Mouse (Mus musculus) stomach, postnatal 0 days (tissue): Measurements from ENCODE around the gene Chchd5. TPM values are rescaled to one million over a fixed set of nuclear protein-coding genes. Genes with fewer than 3 reads are reported as not detected.

Experiments
- ATAC-seq: fragments of 200-750 bp; cut with Nextera tagmentation; 2 replicates; pipeline ENCODE4 v1.8.0; 2017; ENCODE audit not compliant: low FRiP score, low TSS enrichment
- DNase-seq: peaks from one replicate; pipeline ENCODE4 v3.0.0-alpha.2; 2016; ENCODE audit warnings: low spot score
- H3K27ac ChIP-seq: fragments of 300-500 bp; sonication (generic); replicated peaks from 2 replicates; pipeline ENCODE4 v1.5.1; 2014; ENCODE audit warnings: mild to moderate bottlenecking, control low read depth
- H3K27me3 ChIP-seq: fragments of 300-500 bp; sonication (generic); 2 replicates; pipeline ENCODE4 v1.6.1; 2014; ENCODE audit warnings: low read length; ENCODE audit not compliant: control insufficient read depth, insufficient read depth
- H3K36me3 ChIP-seq: fragments of 300-500 bp; sonication (generic); 2 replicates; pipeline ENCODE4 v1.6.1; 2014; ENCODE audit warnings: low read length, mixed read lengths; ENCODE audit not compliant: control insufficient read depth, insufficient read depth
- H3K4me1 ChIP-seq: fragments of 300-500 bp; sonication (generic); replicated peaks from 2 replicates; pipeline ENCODE4 v1.6.1; 2014; ENCODE audit warnings: antibody characterized with exemption; ENCODE audit not compliant: control insufficient read depth, insufficient read depth
- H3K4me2 ChIP-seq: fragments of 300-500 bp; sonication (generic); replicated peaks from 2 replicates; pipeline ENCODE4 v1.6.1; 2014; ENCODE audit warnings: low read depth, mild to moderate bottlenecking, control low read depth, moderate library complexity
- H3K4me3 ChIP-seq: fragments of 300-500 bp; sonication (generic); 2 replicates; pipeline ENCODE4 v1.5.1; 2014; ENCODE audit warnings: low read depth, low read length, control low read depth
- H3K9ac ChIP-seq: fragments of 300-500 bp; sonication (generic); 2 replicates; pipeline ENCODE4 v1.6.1; 2014; ENCODE audit warnings: mild to moderate bottlenecking, low read length, control low read depth, mixed read lengths
- H3K9me3 ChIP-seq: fragments of 300-500 bp; sonication (generic); 2 replicates; pipeline ENCODE4 v1.6.1; 2016; ENCODE audit warnings: low read length; ENCODE audit not compliant: control insufficient read depth
- CTCF ChIP-seq: IDR thresholded peaks from 2 replicates; pipeline ENCODE4 v1.5.1; 2016; ENCODE audit warnings: antibody characterized with exemption, low read depth, mild to moderate bottlenecking, moderate library complexity
- EP300 ChIP-seq: optimal IDR thresholded peaks from 2 replicates; pipeline ENCODE3; 2016; ENCODE audit warnings: antibody characterized with exemption
- WGBS: fragments of 180-500 bp; shearing (Covaris S2); extraction: QIAGEN DNeasy Blood & Tissue Kit; methylation state at CpG from one replicate; pipeline ENCODE4 v1.1.7; 2014; 5-methylcytosine and 5-hydroxymethylcytosine counted together
- polyA plus RNA-seq: library from polyadenylated mRNA; unstranded; fragments of >200 nt; fragmentation: Nextera tagmentation; extraction: Ambion mirVana; gene quantifications from 2 replicates; pipeline ENCODE4 v1.2.1, GENCODE M21; 2015

Chchd5 gene
- polyA plus RNA-seq, 1 experiment from 2014 or later, result 15.8 TPM

- no peak for TF ChIP-seq CTCF
- TF ChIP-seq EP300, result no peak
- no peak for ATAC-seq
- Histone ChIP-seq H3K4me3 (no peak overlapping the region), H3K9me3 (no peaks in the 10 kb centered on the region), H3K4me2 (no peak overlapping the region), H3K9ac (no peak overlapping the region), H3K27me3 (no peaks in the 10 kb centered on the region), H3K4me1 (no peaks in the 10 kb centered on the region), H3K27ac (no peak overlapping the region), H3K36me3 (no peaks in the 10 kb centered on the region)
- 80% methylated on average over 3 of the region's 3 CpGs for WGBS
- no peak for DNase-seq
Measured at GRCm38 (mm10) chr2:129177661-129178060, 48.2 kb downstream of the Chchd5 start.

- TF ChIP-seq EP300 (no peak), CTCF (no peak)
- no peak overlapping the region for H3K4me3 ChIP-seq
- no peaks in the 10 kb centered on the region for H3K27me3 ChIP-seq
- H3K4me2 ChIP-seq, result peak overlapping the region; percentile 35
- H3K4me1 ChIP-seq, result no peaks in the 10 kb centered on the region
- WGBS, result 31% methylated on average over 10 of the region's 10 CpGs
- ATAC-seq, result peak; percentile 81
- DNase-seq, result peak; percentile 71
- H3K36me3 ChIP-seq, result no peaks in the 10 kb centered on the region
- no peak overlapping the region for H3K27ac ChIP-seq
- no peaks in the 10 kb centered on the region for H3K9me3 ChIP-seq
- H3K9ac ChIP-seq, result no peak overlapping the region
Measured at GRCm38 (mm10) chr2:129178182-129178908, 48.8 kb downstream of the Chchd5 start.

- no peak for ATAC-seq
- no peak for TF ChIP-seq EP300
- TF ChIP-seq CTCF, result no peak
- WGBS, result 66% methylated on average over 8 of the region's 8 CpGs
Measured at GRCm38 (mm10) chr2:129179946-129180853, 50.7 kb downstream of the Chchd5 start.

GRCm38 (mm10) chr2:129181509-129181908 is 52.0 kb downstream of the Chchd5 start:
- Histone ChIP-seq H3K27ac (no peak overlapping the region), H3K27me3 (no peaks in the 10 kb centered on the region), H3K4me1 (no peaks in the 10 kb centered on the region), H3K36me3 (no peaks in the 10 kb centered on the region), H3K4me2 (no peak overlapping the region), H3K9me3 (no peaks in the 10 kb centered on the region), H3K9ac (no peak overlapping the region), H3K4me3 (no peak overlapping the region)
- WGBS, result 83% methylated on average over 5 of the region's 5 CpGs
- ATAC-seq (no peak), DNase-seq (no peak)
- no peak for TF ChIP-seq EP300
- TF ChIP-seq CTCF, result peak; percentile 19; the same call in 1 of the 2 replicates

More at GRCm38 (mm10) chr2:129179946-129180853, 50.7 kb downstream of the Chchd5 start:
- no peaks in the 10 kb centered on the region for H3K4me1 ChIP-seq
- no peaks in the 10 kb centered on the region for H3K27me3 ChIP-seq
- H3K27ac ChIP-seq, result no peak overlapping the region
- no peaks in the 10 kb centered on the region for H3K36me3 ChIP-seq
- H3K9me3 ChIP-seq, result no peaks in the 10 kb centered on the region
- H3K4me2 ChIP-seq, result no peak overlapping the region
- DNase-seq, result no peak
- H3K4me3 ChIP-seq, result no peak overlapping the region
- no peak overlapping the region for H3K9ac ChIP-seq

GRCm38 (mm10) chr2:129182412-129182811 is 52.9 kb downstream of the Chchd5 start:
- TF ChIP-seq EP300, result no peak
- no peak for TF ChIP-seq CTCF
- Histone ChIP-seq H3K9me3 (no peaks in the 10 kb centered on the region), H3K4me1 (no peaks in the 10 kb centered on the region), H3K4me2 (no peak overlapping the region), H3K36me3 (no peaks in the 10 kb centered on the region), H3K9ac (no peak overlapping the region), H3K27ac (no peak overlapping the region), H3K4me3 (no peak overlapping the region), H3K27me3 (no peaks in the 10 kb centered on the region)
- DNase-seq (no peak), ATAC-seq (no peak)
- WGBS, result 91% methylated on average over 1 of the region's 1 CpGs
